ENCODE assay signal across 8 mouse cellular contexts in genomic region chr7:74013601-74014175, GRCm38 (mm10). TPM values are rescaled to one million over a fixed set of nuclear protein-coding genes. Genes with fewer than 3 reads are reported as not detected.
DNase-seq lines count a peak whose midpoint lies in the region; ATAC-seq and TF ChIP-seq lines count a peak whose summit lies in the region.

Gene St8sia2, minus strand, starts transcription at chr7:74013690.

- peaks cover 3% of the 10 kb centered on the region; the same call in 1 of the 2 replicates for H3K27me3 ChIP-seq in cerebellum, adult 2 months (ENCODE audit: control insufficient read depth, insufficient read depth, low read length)
- H3K27me3 ChIP-seq in forebrain, embryonic 15.5 days, result no peaks in the 10 kb centered on the region
- no peaks in the 10 kb centered on the region for H3K27me3 ChIP-seq in hindbrain, embryonic 15.5 days
- H3K27me3 ChIP-seq in liver, embryonic 14.5 days (ENCODE audit: control insufficient read depth, insufficient read depth, low read length), result peaks cover 35% of the 10 kb centered on the region
- H3K27me3 ChIP-seq in neural tube, embryonic 12.5 days (replicated peaks), result 0 out of 2 replicates have a peak, but pooled peaks cover 5% of the 10 kb centered on the region

- H3K9ac ChIP-seq in forebrain, embryonic 15.5 days (replicated peaks), result peak within 1 kb of the TSS; percentile 99
- H3K9ac ChIP-seq in hindbrain, embryonic 15.5 days, result peak within 1 kb of the TSS; percentile 100
- no peak within 1 kb of the TSS for H3K9ac ChIP-seq in liver, embryonic 14.5 days (replicated peaks)
- H3K9ac ChIP-seq in neural tube, embryonic 12.5 days, result peak within 1 kb of the TSS; percentile 98

- 2% methylated on average over 37 of the region's 42 CpGs for WGBS in cerebellum, adult 2 months
- WGBS in forebrain, embryonic 15.5 days, result under 1% methylated on average over 37 of the region's 42 CpGs
- WGBS in hindbrain, embryonic 15.5 days, result under 1% methylated on average over 35 of the region's 42 CpGs
- under 1% methylated on average over 29 of the region's 42 CpGs for WGBS in liver, embryonic 14.5 days (ENCODE audit: insufficient replicate concordance)
- WGBS in neural tube, embryonic 12.5 days, result under 1% methylated on average over 33 of the region's 42 CpGs

- no peaks in the 10 kb centered on the region for H3K4me1 ChIP-seq in cerebellum, adult 2 months (ENCODE audit: control insufficient read depth, insufficient read depth, low read length)
- H3K4me1 ChIP-seq in forebrain, embryonic 15.5 days, result peaks cover 41% of the 10 kb centered on the region
- peaks cover 41% of the 10 kb centered on the region for H3K4me1 ChIP-seq in hindbrain, embryonic 15.5 days (replicated peaks)
- no peaks in the 10 kb centered on the region for H3K4me1 ChIP-seq in liver, embryonic 14.5 days (replicated peaks; ENCODE audit: control insufficient read depth in 2 of 2, insufficient read depth in 2 of 2, low read length in 1 of 2)
- peaks cover 44% of the 10 kb centered on the region for H3K4me1 ChIP-seq in neural tube, embryonic 12.5 days

- H3K4me3 ChIP-seq in cerebellum, adult 2 months (replicated peaks; ENCODE audit: insufficient read depth, low read depth, low read length), result peak within 1 kb of the TSS; percentile 50
- H3K4me3 ChIP-seq in forebrain, embryonic 15.5 days, result peak within 1 kb of the TSS; percentile 97
- peak within 1 kb of the TSS; percentile 99 for H3K4me3 ChIP-seq in hindbrain, embryonic 15.5 days
- H3K4me3 ChIP-seq in liver, embryonic 14.5 days (ENCODE audit: insufficient read depth in 1 of 2, low read depth in 2 of 2, low read length in 2 of 2), result peak within 1 kb of the TSS; percentile 27 to 34
- peak within 1 kb of the TSS; percentile 92 for H3K4me3 ChIP-seq in neural tube, embryonic 12.5 days

- ATAC-seq in cerebellum, adult (ENCODE audit: insufficient number of reproducible peaks, low FRiP score, low TSS enrichment), result no peak
- peak; percentile 89 for ATAC-seq in forebrain, embryonic 15.5 days (replicated peaks)
- ATAC-seq in hindbrain, embryonic 15.5 days (ENCODE audit: low FRiP score, low read depth), result peak; percentile 90
- ATAC-seq in liver, embryonic 14.5 days (ENCODE audit: insufficient read depth), result no peak
- peak; percentile 89 for ATAC-seq in neural tube, embryonic 12.5 days (ENCODE audit: low FRiP score, low read depth)
- no peak for ATAC-seq in CD4-positive, CD25-positive, alpha-beta regulatory T cell, adult 4 months

- peak; percentile 16 to 17 for DNase-seq in cerebellum, adult 2 months
- peak; percentile 20 for DNase-seq in adrenal gland, adult 8-10 months
- DNase-seq in liver, embryonic 14.5 days (ENCODE audit: low read depth in 3 of 3, low spot score in 3 of 3), result no peak

- TF ChIP-seq CTCF in cerebellum, adult 2 months (IDR thresholded peaks at IDR 0.05; ENCODE audit: borderline replicate concordance, insufficient read depth, low read depth, low read length), result no peak
- TF ChIP-seq CTCF in liver, embryonic 14.5 days (IDR thresholded peaks at IDR 0.05; ENCODE audit: low read depth), result no peak

- no peak for TF ChIP-seq POLR2A in cerebellum, adult 2 months (IDR thresholded peaks at IDR 0.05; ENCODE audit: borderline replicate concordance, insufficient read depth, low read length)

- H3K27ac ChIP-seq in cerebellum, adult 2 months (ENCODE audit: insufficient read depth, low read length), result no peak within 1 kb of the TSS
- peak within 1 kb of the TSS; percentile 98 for H3K27ac ChIP-seq in forebrain, embryonic 15.5 days (replicated peaks)
- H3K27ac ChIP-seq in hindbrain, embryonic 15.5 days (replicated peaks), result peak within 1 kb of the TSS; percentile 97
- no peak within 1 kb of the TSS for H3K27ac ChIP-seq in liver, embryonic 14.5 days
- peak within 1 kb of the TSS; percentile 91 for H3K27ac ChIP-seq in neural tube, embryonic 12.5 days

- H3K36me3 ChIP-seq in forebrain, embryonic 15.5 days, result no peaks in the 10 kb centered on the region
- no peaks in the 10 kb centered on the region for H3K36me3 ChIP-seq in hindbrain, embryonic 15.5 days
- H3K36me3 ChIP-seq in liver, embryonic 14.5 days (replicated peaks; ENCODE audit: control insufficient read depth, insufficient read depth, low read depth), result no peaks in the 10 kb centered on the region
- no peaks in the 10 kb centered on the region for H3K36me3 ChIP-seq in neural tube, embryonic 12.5 days

- no peak for TF ChIP-seq EP300 in liver, embryonic 14.5 days (IDR thresholded peaks at IDR 0.05; ENCODE audit: low read depth)

- peak within 1 kb of the TSS; percentile 66 for H3K4me2 ChIP-seq in forebrain, embryonic 15.5 days (replicated peaks)
- peak within 1 kb of the TSS; percentile 74 for H3K4me2 ChIP-seq in hindbrain, embryonic 15.5 days
- H3K4me2 ChIP-seq in liver, embryonic 14.5 days (ENCODE audit: low read depth), result peak within 1 kb of the TSS; percentile 49
- peak within 1 kb of the TSS; percentile 65 for H3K4me2 ChIP-seq in neural tube, embryonic 12.5 days (replicated peaks)

- no peaks in the 10 kb centered on the region for H3K9me3 ChIP-seq in forebrain, embryonic 15.5 days
- H3K9me3 ChIP-seq in hindbrain, embryonic 15.5 days, result no peaks in the 10 kb centered on the region
- no peaks in the 10 kb centered on the region for H3K9me3 ChIP-seq in liver, embryonic 14.5 days (ENCODE audit: control insufficient read depth, low read length)
- no peaks in the 10 kb centered on the region for H3K9me3 ChIP-seq in neural tube, embryonic 12.5 days

RNA-seq across cellular contexts. Expression of gene St8sia2, which starts in this region (rescaled TPM):
- polyA plus RNA-seq in cerebellum, adult 2 months (2012; rRNA removed), result 1.1 and 1.2 TPM in 2 replicates
- total RNA-seq in adrenal gland, adult 8-10 months (2022), result 1 to 10 TPM in 2 of 4 experiments, under 1 TPM in 2; 0.49 to 1.1 (median 0.83) TPM
- polyA plus RNA-seq in forebrain, embryonic 15.5 days (2015; fragmentation: Nextera tagmentation; extraction: Ambion mirVana), result 78.8 and 79.6 TPM in 2 replicates
- polyA plus RNA-seq in hindbrain, embryonic 15.5 days (2015; fragmentation: Nextera tagmentation; extraction: Ambion mirVana), result 75.5 and 102 TPM in 2 replicates
- polyA plus RNA-seq in liver, embryonic 14.5 days (2012; rRNA removed), result 0.04 and 0.10 TPM in 2 replicates
- 0.03 and 0.06 TPM in 2 replicates for polyA plus RNA-seq in liver, embryonic 14.5 days (2014; fragmentation: Nextera tagmentation; extraction: Ambion mirVana)
- polyA plus RNA-seq in neural tube, embryonic 12.5 days (2016; fragmentation: Nextera tagmentation; extraction: Ambion mirVana), result 46.5 and 56.4 TPM in 2 replicates
- polyA plus RNA-seq in CD4-positive, CD25-positive, alpha-beta regulatory T cell, adult 4 months (2017; shearing (Covaris generic)), result not detected

Comparison
In these comparisons a context has a peak if more than half of its experiments do, and no peak if none do; other contexts are left out.
1. RNA of gene St8sia2 (polyA plus RNA-seq): 75.5 to 102 TPM in hindbrain, embryonic 15.5 days, 78.8 to 79.6 TPM in forebrain, embryonic 15.5 days and 46.5 to 56.4 TPM in neural tube, embryonic 12.5 days; 1.1 to 1.2 TPM in cerebellum, adult 2 months, 0.03 to 0.10 TPM in liver, embryonic 14.5 days and not detected in CD4-positive, CD25-positive, alpha-beta regulatory T cell, adult 4 months; every median in the first group is over 10 times any median in the second.
2. DNase-seq: peak in cerebellum, adult 2 months (2 of 2) and adrenal gland, adult 8-10 months (single experiment); none in liver, embryonic 14.5 days (0 of 3).
3. H3K27ac ChIP-seq: peak in forebrain, embryonic 15.5 days (single experiment), hindbrain, embryonic 15.5 days (single experiment) and neural tube, embryonic 12.5 days (single experiment); none in cerebellum, adult 2 months (single experiment) and liver, embryonic 14.5 days (single experiment).
4. H3K4me3 ChIP-seq: peak in every context shown above with its lines; median percentile 99 in hindbrain, embryonic 15.5 days; 97 in forebrain, embryonic 15.5 days; 92 in neural tube, embryonic 12.5 days; 50 in cerebellum, adult 2 months; 30 in liver, embryonic 14.5 days.
5. ATAC-seq: peak in forebrain, embryonic 15.5 days (single experiment), hindbrain, embryonic 15.5 days (single experiment) and neural tube, embryonic 12.5 days (single experiment); none in cerebellum, adult (single experiment), liver, embryonic 14.5 days (single experiment) and CD4-positive, CD25-positive, alpha-beta regulatory T cell, adult 4 months (single experiment).
6. Peak in every context shown above with its lines, with median percentiles within 50 percentile points of each other: H3K4me2 ChIP-seq.